Mouse (Mus musculus): ENCODE measurements around the gene Tymp.

Tymp gene

GRCm38 (mm10) chr15:89379429-89379828 lies 2.6 kb upstream of the Tymp start:
- H3K27me3 ChIP-seq (ENCODE audit: control insufficient read depth, insufficient read depth, low read length, poor library complexity, severe bottlenecking): no peaks in the 10 kb centered on the region
- no peak for DNase-seq (ENCODE audit: low read depth, low spot score)

GRCm38 (mm10) chr15:89378831-89379401 lies 2.1 kb upstream of the Tymp start, which contains the start of gene Odf3b:
Odf3b (minus strand) TSS chr15:89379282.
- no peak for DNase-seq (ENCODE audit: low read depth, low spot score)
- no peaks in the 10 kb centered on the region for H3K36me3 ChIP-seq (ENCODE audit: control insufficient read depth, insufficient read depth, low read length, poor library complexity, severe bottlenecking)

More at GRCm38 (mm10) chr15:89379429-89379828, 2.6 kb upstream of the Tymp start:
- no peaks in the 10 kb centered on the region for H3K36me3 ChIP-seq (ENCODE audit: control insufficient read depth, insufficient read depth, low read length, poor library complexity, severe bottlenecking)

GRCm38 (mm10) chr15:89377938-89378828 lies 1.3 kb upstream of the Tymp start:
- no peak for DNase-seq (ENCODE audit: low read depth, low spot score)
- no peaks in the 10 kb centered on the region for H3K36me3 ChIP-seq (ENCODE audit: control insufficient read depth, insufficient read depth, low read length, poor library complexity, severe bottlenecking)
- no peaks in the 10 kb centered on the region for H3K27me3 ChIP-seq (ENCODE audit: control insufficient read depth, insufficient read depth, low read length, poor library complexity, severe bottlenecking)

More at GRCm38 (mm10) chr15:89378831-89379401, 2.1 kb upstream of the Tymp start, which contains the start of gene Odf3b:
- H3K27me3 ChIP-seq (ENCODE audit: control insufficient read depth, insufficient read depth, low read length, poor library complexity, severe bottlenecking): no peaks in the 10 kb centered on the region

- DNase-seq (ENCODE audit: low read depth, low spot score): no peak
- Histone ChIP-seq H3K36me3 (ENCODE audit: control insufficient read depth, insufficient read depth, low read length, poor library complexity, severe bottlenecking) (no peaks in the 10 kb centered on the region), H3K27me3 (ENCODE audit: control insufficient read depth, insufficient read depth, low read length, poor library complexity, severe bottlenecking) (no peaks in the 10 kb centered on the region)
These were observed 523 bp upstream of the Tymp start for GRCm38 (mm10) chr15:89377362-89377761.

GRCm38 (mm10) chr15:89376040-89376439 lies 799 bp downstream of the Tymp start:
- DNase-seq (ENCODE audit: low read depth, low spot score): no peak
- no peaks in the 10 kb centered on the region for H3K27me3 ChIP-seq (ENCODE audit: control insufficient read depth, insufficient read depth, low read length, poor library complexity, severe bottlenecking)
- no peaks in the 10 kb centered on the region for H3K36me3 ChIP-seq (ENCODE audit: control insufficient read depth, insufficient read depth, low read length, poor library complexity, severe bottlenecking)

GRCm38 (mm10) chr15:89374801-89375534 lies 1.9 kb downstream of the Tymp start:
- H3K27me3 ChIP-seq (ENCODE audit: control insufficient read depth, insufficient read depth, low read length, poor library complexity, severe bottlenecking): no peaks in the 10 kb centered on the region
- DNase-seq (ENCODE audit: low read depth, low spot score): no peak
- H3K36me3 ChIP-seq (ENCODE audit: control insufficient read depth, insufficient read depth, low read length, poor library complexity, severe bottlenecking): peaks cover 2% of the 10 kb centered on the region; the same call in 1 of the 2 replicates

- no peak for DNase-seq (ENCODE audit: low read depth, low spot score)
- H3K36me3 ChIP-seq (ENCODE audit: control insufficient read depth, insufficient read depth, low read length, poor library complexity, severe bottlenecking): peaks cover 5% of the 10 kb centered on the region
- no peaks in the 10 kb centered on the region for H3K27me3 ChIP-seq (ENCODE audit: control insufficient read depth, insufficient read depth, low read length, poor library complexity, severe bottlenecking)
These were observed 2.5 kb downstream of the Tymp start for GRCm38 (mm10) chr15:89374340-89374739.

- Histone ChIP-seq H3K27me3 (ENCODE audit: control insufficient read depth, insufficient read depth, low read length, poor library complexity, severe bottlenecking) (no peaks in the 10 kb centered on the region), H3K36me3 (ENCODE audit: control insufficient read depth, insufficient read depth, low read length, poor library complexity, severe bottlenecking) (peaks cover 8% of the 10 kb centered on the region)
- peak; percentile 92 for DNase-seq (ENCODE audit: low read depth, low spot score)
These were observed 3.0 kb downstream of the Tymp start, which contains the start of gene Sco2 for GRCm38 (mm10) chr15:89373762-89374248. Sco2 (minus strand) TSS chr15:89373846.

- peak; percentile 94 for DNase-seq (ENCODE audit: low read depth, low spot score)
- H3K36me3 ChIP-seq (ENCODE audit: control insufficient read depth, insufficient read depth, low read length, poor library complexity, severe bottlenecking): peaks cover 8% of the 10 kb centered on the region
- H3K27me3 ChIP-seq (ENCODE audit: control insufficient read depth, insufficient read depth, low read length, poor library complexity, severe bottlenecking): no peaks in the 10 kb centered on the region
These were observed 3.6 kb downstream of the Tymp start for GRCm38 (mm10) chr15:89373027-89373761.

- Histone ChIP-seq H3K27me3 (ENCODE audit: control insufficient read depth, insufficient read depth, low read length, poor library complexity, severe bottlenecking) (no peaks in the 10 kb centered on the region), H3K36me3 (ENCODE audit: control insufficient read depth, insufficient read depth, low read length, poor library complexity, severe bottlenecking) (peaks cover 8% of the 10 kb centered on the region)
- no peak for DNase-seq (ENCODE audit: low read depth, low spot score)
These were observed 4.3 kb downstream of the Tymp start for GRCm38 (mm10) chr15:89372536-89372935.

- DNase-seq (ENCODE audit: low read depth, low spot score): no peak
- Histone ChIP-seq H3K27me3 (ENCODE audit: control insufficient read depth, insufficient read depth, low read length, poor library complexity, severe bottlenecking) (no peaks in the 10 kb centered on the region), H3K36me3 (ENCODE audit: control insufficient read depth, insufficient read depth, low read length, poor library complexity, severe bottlenecking) (peaks cover 8% of the 10 kb centered on the region)
These were observed 4.8 kb downstream of the Tymp start for GRCm38 (mm10) chr15:89372068-89372467.

- no peak for DNase-seq (ENCODE audit: low read depth, low spot score)
- H3K27me3 ChIP-seq (ENCODE audit: control insufficient read depth, insufficient read depth, low read length, poor library complexity, severe bottlenecking): no peaks in the 10 kb centered on the region
- peaks cover 20% of the 10 kb centered on the region for H3K36me3 ChIP-seq (ENCODE audit: control insufficient read depth, insufficient read depth, low read length, poor library complexity, severe bottlenecking)
These were observed 11.7 kb downstream of the Tymp start for GRCm38 (mm10) chr15:89365141-89365551.

GRCm38 (mm10) chr15:89363051-89363450 lies 13.8 kb downstream of the Tymp start:
- peaks cover 11% of the 10 kb centered on the region for H3K36me3 ChIP-seq (ENCODE audit: control insufficient read depth, insufficient read depth, low read length, poor library complexity, severe bottlenecking)
- no peaks in the 10 kb centered on the region for H3K27me3 ChIP-seq (ENCODE audit: control insufficient read depth, insufficient read depth, low read length, poor library complexity, severe bottlenecking)
- no peak for DNase-seq (ENCODE audit: low read depth, low spot score)

GRCm38 (mm10) chr15:89358784-89359183 lies 18.1 kb downstream of the Tymp start:
- Histone ChIP-seq H3K27me3 (ENCODE audit: control insufficient read depth, insufficient read depth, low read length, poor library complexity, severe bottlenecking) (no peaks in the 10 kb centered on the region), H3K36me3 (ENCODE audit: control insufficient read depth, insufficient read depth, low read length, poor library complexity, severe bottlenecking) (peaks cover 3% of the 10 kb centered on the region)
- DNase-seq (ENCODE audit: low read depth, low spot score): no peak
